Mouse (Mus musculus) lung, embryonic 15.5 days (tissue): ENCODE measurements at regions not wholly inside any gene's neighbourhood (a gene's known extent, or its start where the extent isn't known, plus 50 kb on each side); places are given as distances from the start of the nearest gene placed in this dataset.
"Not testable (repeated sequence)": the region's sequence is repeated elsewhere in the genome, so short reads cannot be mapped to it uniquely, and the experiment has no call there.

Experiments used
- ATAC-seq: fragments of 200-750 bp; cut with Nextera tagmentation; 2 replicates; pipeline ENCODE4 v1.8.0; 2017; ENCODE audit warnings: moderate number of reproducible peaks, borderline replicate concordance; ENCODE audit not compliant: low FRiP score, low TSS enrichment; ENCODE audit errors: extremely low read depth
- H3K27ac ChIP-seq: fragments of 300-500 bp; sonication (generic); 2 replicates; pipeline ENCODE4 v1.5.1; 2015; ENCODE audit warnings: moderate library complexity, mild to moderate bottlenecking, inconsistent platforms
- H3K27me3 ChIP-seq: fragments of 300-500 bp; sonication (generic); 2 replicates; pipeline ENCODE4 v1.6.1; 2015; ENCODE audit warnings: inconsistent platforms
- H3K36me3 ChIP-seq: fragments of 300-500 bp; sonication (generic); 2 replicates; pipeline ENCODE4 v1.6.1; 2015; ENCODE audit warnings: inconsistent platforms
- H3K4me1 ChIP-seq: fragments of 300-500 bp; sonication (generic); 2 replicates; pipeline ENCODE4 v1.6.1; 2015; ENCODE audit warnings: inconsistent platforms
- H3K4me2 ChIP-seq: fragments of 300-500 bp; sonication (generic); 2 replicates; pipeline ENCODE4 v1.6.1; 2015; ENCODE audit warnings: inconsistent platforms, mild to moderate bottlenecking, moderate library complexity
- H3K4me3 ChIP-seq: fragments of 300-500 bp; sonication (generic); 2 replicates; pipeline ENCODE4 v1.5.1; 2015; ENCODE audit warnings: mild to moderate bottlenecking, inconsistent platforms
- H3K9ac ChIP-seq: fragments of 300-500 bp; sonication (generic); 2 replicates; pipeline ENCODE4 v1.6.1; 2015; ENCODE audit warnings: inconsistent platforms
- H3K9me3 ChIP-seq: fragments of 300-500 bp; sonication (generic); 2 replicates; pipeline ENCODE4 v1.6.1; 2016; ENCODE audit warnings: inconsistent platforms
- WGBS: fragments of 180-500 bp; shearing (Covaris S2); methylation state at CpG from one replicate; pipeline ENCODE4 v1.1.7; 2015; 5-methylcytosine and 5-hydroxymethylcytosine counted together

DNA sequence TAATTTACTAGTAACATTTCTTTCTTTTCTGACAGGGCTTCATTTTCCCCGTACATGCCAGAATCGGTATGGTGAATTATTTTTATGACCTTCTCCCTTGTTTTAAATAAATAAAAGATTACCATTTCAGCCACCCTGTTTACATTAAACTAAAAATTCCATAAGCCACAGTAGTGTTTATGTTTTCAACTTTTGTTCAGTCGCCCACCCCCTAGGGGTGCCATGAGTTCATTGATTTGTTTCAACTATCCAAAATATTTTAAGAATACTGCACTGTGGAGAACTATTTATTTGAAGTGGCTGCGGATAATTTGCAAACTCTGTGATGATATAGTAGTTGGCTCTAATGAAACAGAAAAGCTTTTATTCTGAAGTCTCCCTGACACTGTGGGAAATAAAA, 132.9 kb downstream of the Tfec start:
- 31% methylated on average over 4 of the region's 4 CpGs for WGBS
- Histone ChIP-seq H3K27me3 (no peaks in the 10 kb centered on the region), H3K4me1 (no peaks in the 10 kb centered on the region), H3K4me2 (no peak overlapping the region), H3K27ac (no peak overlapping the region), H3K9me3 (no peaks in the 10 kb centered on the region), H3K9ac (no peak overlapping the region), H3K4me3 (no peak overlapping the region), H3K36me3 (no peaks in the 10 kb centered on the region)
- ATAC-seq = peak; percentile 69; the same call in 1 of the 2 replicates

DNA sequence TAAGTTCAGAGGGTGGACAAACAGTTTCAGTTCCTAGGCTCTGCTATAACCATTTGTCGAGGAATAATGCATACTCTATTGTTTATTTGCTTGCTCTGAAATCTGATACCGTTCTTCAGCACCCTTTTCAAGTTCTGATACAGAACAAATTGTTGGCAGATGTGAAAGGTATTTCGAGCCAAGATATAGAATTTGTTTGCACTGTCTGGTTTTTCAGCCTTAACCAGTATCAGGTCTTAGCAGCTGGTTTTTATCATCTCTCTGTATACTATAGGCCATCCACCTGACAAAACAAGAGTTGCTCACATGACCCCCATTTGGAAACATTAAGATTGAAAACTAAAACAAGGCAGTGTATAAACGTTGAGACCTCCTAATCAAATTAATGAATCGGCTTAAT, 133.5 kb downstream of the Tfec start:
- no peaks in the 10 kb centered on the region for H3K27me3 ChIP-seq
- ATAC-seq = peak; percentile 73; the same call in 1 of the 2 replicates
- H3K36me3 ChIP-seq = no peaks in the 10 kb centered on the region
- no peak overlapping the region for H3K9ac ChIP-seq
- no peak overlapping the region for H3K4me3 ChIP-seq
- H3K27ac ChIP-seq = no peak overlapping the region
- 18% methylated on average over 5 of the region's 5 CpGs for WGBS
- H3K4me2 ChIP-seq = 0 out of 2 replicates have a peak overlapping the region, but pooled peaks have one; percentile 3
- H3K9me3 ChIP-seq = no peaks in the 10 kb centered on the region
- no peaks in the 10 kb centered on the region for H3K4me1 ChIP-seq

DNA sequence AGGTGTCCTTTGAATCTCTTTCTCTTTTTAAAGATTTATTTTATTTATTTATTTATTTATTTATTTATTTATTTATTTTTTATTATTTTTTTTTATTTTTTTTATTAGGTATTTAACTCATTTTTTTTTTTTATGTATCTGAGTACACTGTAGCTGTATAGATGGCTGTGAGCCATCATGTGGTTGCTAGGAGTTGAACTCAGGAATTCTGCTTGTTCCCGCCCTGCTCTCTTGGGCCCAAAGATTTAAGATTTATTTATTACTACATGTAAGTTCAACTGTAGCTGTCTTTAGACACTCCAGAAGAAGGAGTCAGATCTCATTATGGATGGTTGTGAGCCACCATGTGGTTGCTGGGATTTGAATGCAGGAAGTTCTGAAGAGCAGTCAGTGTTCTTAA, 143.2 kb downstream of the Tfec start:
- not testable (repeated sequence) for H3K27ac ChIP-seq, H3K9me3 ChIP-seq, H3K4me3 ChIP-seq, H3K27me3 ChIP-seq, ATAC-seq, H3K4me1 ChIP-seq, H3K9ac ChIP-seq, H3K36me3 ChIP-seq, H3K4me2 ChIP-seq
- WGBS = 100% methylated on average over 1 of the region's 1 CpGs

DNA sequence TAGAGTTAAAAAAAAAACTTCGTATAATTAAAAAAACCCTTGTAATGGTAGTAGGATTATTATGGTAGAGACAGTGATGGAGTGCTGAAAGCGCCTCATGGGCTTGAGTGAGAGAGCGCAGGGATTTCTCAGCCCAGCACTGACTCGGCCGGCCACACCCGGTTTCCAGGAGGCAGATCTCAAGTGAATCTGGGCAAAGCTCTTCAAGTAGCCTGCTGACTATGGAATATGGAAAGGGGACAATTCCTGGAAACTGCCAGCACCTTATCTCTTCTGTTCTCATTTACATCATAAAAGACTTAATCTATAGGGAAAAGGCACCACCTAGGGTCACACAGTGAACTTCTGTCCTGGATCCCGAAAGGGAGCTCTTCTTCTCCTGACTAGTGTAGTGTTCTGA, 165.1 kb downstream of the Tfec start:
- WGBS = 81% methylated on average over 7 of the region's 7 CpGs
- no peak overlapping the region for H3K9ac ChIP-seq
- H3K4me3 ChIP-seq = no peak overlapping the region
- H3K27ac ChIP-seq = no peak overlapping the region
- no peaks in the 10 kb centered on the region for H3K36me3 ChIP-seq
- no peaks in the 10 kb centered on the region for H3K4me1 ChIP-seq
- no peak for ATAC-seq
- H3K9me3 ChIP-seq = no peaks in the 10 kb centered on the region
- H3K4me2 ChIP-seq = no peak overlapping the region
- H3K27me3 ChIP-seq = no peaks in the 10 kb centered on the region

DNA sequence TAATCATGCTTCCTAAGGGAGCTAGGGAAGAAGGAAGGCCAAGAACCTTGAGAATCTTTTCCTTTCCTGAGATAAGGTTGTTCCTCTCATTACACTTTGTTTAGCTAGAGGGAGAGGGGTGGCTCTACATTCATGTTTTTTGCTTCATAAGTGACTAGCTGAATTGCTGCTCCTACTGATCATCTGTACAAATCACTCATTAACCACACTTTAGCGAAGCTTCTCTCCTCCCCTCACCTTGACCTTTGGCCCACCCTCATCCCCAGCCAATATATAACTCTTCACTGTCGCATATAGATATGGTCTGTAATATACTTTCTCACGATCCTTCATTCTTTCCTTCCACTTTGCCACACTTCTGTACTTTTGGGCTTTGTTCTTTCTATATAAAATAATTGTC, 166.1 kb downstream of the Tfec start:
- H3K27ac ChIP-seq = no peak overlapping the region
- no peak for ATAC-seq
- no peaks in the 10 kb centered on the region for H3K4me1 ChIP-seq
- H3K9ac ChIP-seq = no peak overlapping the region
- 59% methylated on average over 3 of the region's 3 CpGs for WGBS
- H3K9me3 ChIP-seq = no peaks in the 10 kb centered on the region
- H3K4me2 ChIP-seq = no peak overlapping the region
- no peak overlapping the region for H3K4me3 ChIP-seq
- H3K27me3 ChIP-seq = no peaks in the 10 kb centered on the region
- no peaks in the 10 kb centered on the region for H3K36me3 ChIP-seq

DNA sequence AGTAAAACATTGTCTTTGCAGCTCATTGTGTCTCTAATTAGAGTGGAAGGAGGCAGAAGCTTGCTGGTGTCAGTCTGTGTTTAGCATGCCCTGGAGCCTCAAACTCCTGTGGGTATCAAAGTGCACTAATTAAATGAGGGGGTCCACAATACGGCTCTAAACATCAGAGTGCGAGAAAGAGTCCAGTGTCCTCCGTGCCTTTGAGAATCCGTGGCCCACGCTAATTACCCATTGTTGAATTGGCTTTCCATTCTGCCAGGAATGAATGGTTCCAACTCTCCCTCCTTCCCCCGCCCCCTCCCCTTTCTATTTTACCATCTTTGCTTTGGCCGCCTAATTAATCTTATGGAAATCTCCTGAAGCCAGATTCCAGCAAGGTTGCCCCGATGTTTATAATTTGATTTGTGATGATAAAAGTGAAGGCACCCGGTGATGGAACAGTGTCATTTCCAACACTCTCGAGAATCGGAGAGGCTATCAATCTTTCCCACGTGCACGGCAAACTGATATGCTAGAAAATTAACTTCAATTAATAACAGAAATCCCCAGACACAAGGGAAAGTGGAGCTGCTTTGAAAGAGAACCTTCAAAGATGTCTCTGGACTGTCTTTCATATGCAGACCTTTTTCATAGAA, 170.9 kb downstream of the Tfec start:
- H3K27ac ChIP-seq = no peak overlapping the region

DNA sequence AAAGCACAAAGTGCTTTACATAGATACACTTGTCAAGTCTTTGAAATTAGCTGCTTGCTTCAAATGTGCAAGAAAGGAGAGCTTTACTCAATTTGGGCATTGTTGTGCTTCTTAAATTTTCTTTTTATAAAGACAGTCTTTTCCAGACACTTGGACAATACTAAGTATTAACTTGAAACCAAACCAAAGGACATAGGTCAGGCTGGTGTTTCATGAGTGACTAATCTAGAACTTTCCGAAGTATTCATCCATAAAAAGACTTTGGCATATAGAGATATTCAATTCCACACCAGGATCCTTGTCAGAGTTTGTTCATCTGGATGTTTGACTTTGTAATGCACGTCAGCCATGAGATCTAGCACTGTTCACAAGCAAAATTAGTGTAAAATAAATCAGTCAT, 173.0 kb downstream of the Tfec start:
- H3K4me3 ChIP-seq = no peak overlapping the region
- H3K9ac ChIP-seq = no peak overlapping the region
- no peaks in the 10 kb centered on the region for H3K4me1 ChIP-seq
- no peaks in the 10 kb centered on the region for H3K36me3 ChIP-seq
- H3K9me3 ChIP-seq = no peaks in the 10 kb centered on the region
- no peak overlapping the region for H3K4me2 ChIP-seq
- ATAC-seq = no peak
- WGBS = 79% methylated on average over 2 of the region's 2 CpGs
- H3K27ac ChIP-seq = no peak overlapping the region
- no peaks in the 10 kb centered on the region for H3K27me3 ChIP-seq

More for the DNA sequence above, 170.9 kb downstream of the Tfec start:
- no peaks in the 10 kb centered on the region for H3K4me1 ChIP-seq
- H3K36me3 ChIP-seq = no peaks in the 10 kb centered on the region
- H3K9ac ChIP-seq = no peak overlapping the region
- WGBS = 34% methylated on average over 13 of the region's 13 CpGs
- H3K4me3 ChIP-seq = no peak overlapping the region
- H3K4me2 ChIP-seq = no peak overlapping the region
- no peaks in the 10 kb centered on the region for H3K9me3 ChIP-seq
- ATAC-seq = no peak
- H3K27me3 ChIP-seq = no peaks in the 10 kb centered on the region

DNA sequence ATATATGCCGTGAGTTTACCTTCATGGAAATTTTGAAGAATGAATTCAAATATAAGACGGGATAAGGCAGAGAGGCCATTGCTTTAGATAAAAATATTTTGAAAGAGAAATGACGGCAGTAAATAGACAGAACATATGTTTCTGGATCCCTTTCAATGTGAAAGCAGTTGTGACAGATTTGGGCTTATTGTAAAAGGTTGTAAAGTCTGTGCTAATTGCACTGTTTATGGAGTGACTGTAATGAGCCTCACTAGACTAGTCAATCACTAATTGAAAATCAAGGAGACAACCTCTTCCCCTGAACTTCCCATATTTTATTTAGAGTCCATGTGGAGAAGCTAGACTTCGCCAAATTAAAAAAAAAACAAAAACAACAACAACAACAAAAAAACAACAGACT, 193.7 kb downstream of the Tfec start:
- no peak for ATAC-seq
- Histone ChIP-seq H3K36me3 (no peaks in the 10 kb centered on the region), H3K4me3 (no peak overlapping the region), H3K4me1 (no peaks in the 10 kb centered on the region), H3K9me3 (no peaks in the 10 kb centered on the region), H3K27ac (no peak overlapping the region), H3K27me3 (no peaks in the 10 kb centered on the region), H3K4me2 (no peak overlapping the region), H3K9ac (no peak overlapping the region)
- 83% methylated on average over 4 of the region's 4 CpGs for WGBS

DNA sequence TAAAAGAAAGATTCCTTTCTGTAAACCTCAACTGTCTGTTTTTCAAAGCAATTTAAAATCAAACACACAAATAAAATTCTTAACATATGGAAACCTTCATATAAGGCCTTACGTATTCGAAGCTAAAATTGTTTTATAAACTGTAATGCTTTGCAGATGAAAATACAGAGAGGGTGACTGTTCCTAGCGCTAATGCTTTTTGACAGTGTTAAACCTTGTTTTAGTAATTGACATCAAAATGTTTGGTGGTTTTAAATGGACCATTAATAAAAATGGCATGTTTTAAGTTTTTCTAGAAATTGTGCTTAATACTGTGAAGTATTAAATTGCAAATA, 194.9 kb downstream of the Tfec start:
- Histone ChIP-seq H3K27ac (no peak overlapping the region), H3K9me3 (no peaks in the 10 kb centered on the region), H3K36me3 (no peaks in the 10 kb centered on the region), H3K9ac (no peak overlapping the region), H3K4me1 (no peaks in the 10 kb centered on the region), H3K27me3 (no peaks in the 10 kb centered on the region), H3K4me2 (no peak overlapping the region), H3K4me3 (no peak overlapping the region)
- WGBS = 53% methylated on average over 3 of the region's 3 CpGs
- no peak for ATAC-seq

DNA sequence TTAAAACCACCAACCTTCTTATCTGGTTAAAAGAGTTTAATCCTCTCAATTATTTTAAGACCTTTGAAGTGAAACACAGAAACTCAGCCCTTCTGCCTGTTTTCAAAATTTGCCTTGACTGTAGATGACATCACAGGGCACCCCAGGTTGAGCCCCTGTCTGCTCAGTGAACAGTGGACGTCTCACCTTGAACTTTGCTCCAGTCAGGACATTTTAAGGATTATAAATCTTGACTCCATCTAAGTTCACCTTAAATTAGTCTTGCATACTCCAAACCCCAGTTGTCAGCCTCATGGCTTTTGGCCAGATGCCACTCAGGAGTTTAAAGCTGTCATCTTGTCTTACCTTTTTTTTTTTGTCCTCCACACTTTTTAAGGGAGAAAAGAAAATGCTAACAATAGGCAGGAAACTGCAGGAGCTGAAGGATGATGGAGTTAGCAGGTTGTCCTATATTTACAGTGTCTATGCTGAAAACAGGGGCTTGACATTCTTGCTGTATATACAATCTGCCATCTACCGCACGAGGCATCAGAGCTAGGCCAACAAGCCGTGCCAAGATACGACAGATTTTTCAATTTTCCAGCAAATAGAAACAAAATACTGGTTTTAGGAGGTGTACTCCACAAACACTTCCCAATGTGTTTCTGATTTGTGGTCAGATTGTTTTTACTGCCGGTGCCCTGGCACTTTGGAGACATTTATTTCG, 195.4 kb downstream of the Tfec start:
- H3K36me3 ChIP-seq = no peaks in the 10 kb centered on the region
- 40% methylated on average over 7 of the region's 7 CpGs for WGBS
- no peak overlapping the region for H3K4me3 ChIP-seq
- no peak overlapping the region for H3K27ac ChIP-seq
- H3K9me3 ChIP-seq = no peaks in the 10 kb centered on the region
- H3K4me1 ChIP-seq = no peaks in the 10 kb centered on the region
- no peak overlapping the region for H3K9ac ChIP-seq
- no peak overlapping the region for H3K4me2 ChIP-seq
- ATAC-seq = no peak
- no peaks in the 10 kb centered on the region for H3K27me3 ChIP-seq

DNA sequence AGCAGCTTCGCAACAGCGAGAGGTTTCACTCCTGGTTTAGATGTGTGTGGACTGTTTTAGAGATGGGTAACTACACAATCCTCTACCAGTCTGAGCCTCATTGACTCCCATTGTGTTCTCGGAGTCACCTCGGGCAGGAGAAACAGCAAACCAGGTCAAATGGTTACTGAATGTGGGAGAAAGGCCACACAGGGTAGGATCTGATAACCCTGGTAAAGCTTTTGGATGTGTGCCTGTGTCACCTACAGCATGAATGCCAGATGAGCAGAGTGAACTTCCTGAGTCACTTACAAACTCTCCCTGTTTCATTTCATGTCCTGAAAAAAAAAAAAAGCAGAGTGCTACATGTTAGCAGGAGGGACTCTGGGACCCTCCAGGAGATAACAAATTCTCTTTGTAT, 201.0 kb downstream of the Tfec start:
- no peaks in the 10 kb centered on the region for H3K27me3 ChIP-seq
- no peak overlapping the region for H3K4me2 ChIP-seq
- no peak overlapping the region for H3K27ac ChIP-seq
- H3K36me3 ChIP-seq = no peaks in the 10 kb centered on the region
- H3K9ac ChIP-seq = no peak overlapping the region
- H3K4me3 ChIP-seq = no peak overlapping the region
- no peak for ATAC-seq
- no peaks in the 10 kb centered on the region for H3K4me1 ChIP-seq
- 79% methylated on average over 4 of the region's 4 CpGs for WGBS
- H3K9me3 ChIP-seq = no peaks in the 10 kb centered on the region

DNA sequence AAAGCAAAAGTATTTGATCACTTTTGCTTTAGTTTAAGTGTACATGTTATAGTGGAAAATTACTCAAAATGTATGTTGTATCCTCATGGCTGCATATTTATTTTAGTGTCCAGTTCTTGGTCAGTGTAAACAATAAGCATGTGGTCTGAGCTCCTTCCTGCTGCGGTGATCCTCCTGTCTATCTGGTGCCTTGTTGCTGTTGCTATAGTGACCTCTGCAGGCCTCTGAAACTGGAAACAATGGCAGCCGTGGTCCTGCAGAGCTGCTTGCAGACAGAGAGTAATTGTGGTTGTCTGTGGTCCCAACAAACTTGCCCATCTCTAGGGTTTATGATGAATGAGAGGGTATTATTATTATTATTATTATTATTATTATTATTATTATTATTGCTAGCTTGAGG, 230.2 kb downstream of the Tfec start:
- H3K4me1 ChIP-seq = no peaks in the 10 kb centered on the region
- ATAC-seq = no peak
- WGBS = 4% methylated on average over 2 of the region's 2 CpGs

More for the DNA sequence above, 230.2 kb downstream of the Tfec start:
- Histone ChIP-seq H3K4me2 (no peak overlapping the region), H3K27me3 (no peaks in the 10 kb centered on the region), H3K4me3 (no peak overlapping the region), H3K36me3 (no peaks in the 10 kb centered on the region), H3K9ac (no peak overlapping the region), H3K9me3 (no peaks in the 10 kb centered on the region), H3K27ac (no peak overlapping the region)
